Mouse (Mus musculus) lung, embryonic 16.5 days (tissue): ENCODE measurements around the gene Atp5d. TPM values are rescaled to one million over a fixed set of nuclear protein-coding genes. Genes with fewer than 3 reads are reported as not detected.

Source experiments
- ATAC-seq: fragments of 200-750 bp; cut with Nextera tagmentation; 2 replicates; pipeline ENCODE4 v1.8.0; 2017; ENCODE audit warnings: low read depth, mild to moderate bottlenecking, moderate library complexity
- H3K27ac ChIP-seq: fragments of 300-500 bp; sonication (generic); 2 replicates; pipeline ENCODE4 v1.5.1; 2014; ENCODE audit warnings: mild to moderate bottlenecking, control low read depth, low read length
- H3K27me3 ChIP-seq: fragments of 300-500 bp; sonication (generic); 2 replicates; pipeline ENCODE4 v1.6.1; 2014; ENCODE audit warnings: low read depth, low read length, mixed read lengths; ENCODE audit not compliant: control insufficient read depth, insufficient read depth
- H3K36me3 ChIP-seq: fragments of 300-500 bp; sonication (generic); 2 replicates; pipeline ENCODE4 v1.6.1; 2014; ENCODE audit warnings: low read length; ENCODE audit not compliant: control insufficient read depth, insufficient read depth
- H3K4me1 ChIP-seq: fragments of 300-500 bp; sonication (generic); replicated peaks from 2 replicates; pipeline ENCODE4 v1.6.1; 2014; ENCODE audit warnings: low read length, mixed read lengths; ENCODE audit not compliant: control insufficient read depth, insufficient read depth
- H3K4me2 ChIP-seq: fragments of 300-500 bp; sonication (generic); 2 replicates; pipeline ENCODE4 v1.6.1; 2014; ENCODE audit warnings: low read depth, low read length, control low read depth
- H3K4me3 ChIP-seq: fragments of 300-500 bp; sonication (generic); 2 replicates; pipeline ENCODE4 v1.5.1; 2014; ENCODE audit warnings: mild to moderate bottlenecking, low read length, control low read depth
- H3K9ac ChIP-seq: fragments of 300-500 bp; sonication (generic); 2 replicates; pipeline ENCODE4 v1.6.1; 2014; ENCODE audit warnings: low read length, control low read depth
- H3K9me3 ChIP-seq: fragments of 300-500 bp; sonication (generic); 2 replicates; pipeline ENCODE4 v1.6.1; 2016; ENCODE audit warnings: low read length; ENCODE audit not compliant: control insufficient read depth
- WGBS: fragments of 180-500 bp; shearing (Covaris S2); extraction: QIAGEN DNeasy Blood & Tissue Kit; methylation state at CpG from one replicate; pipeline ENCODE4 v1.1.7; 2014; 5-methylcytosine and 5-hydroxymethylcytosine counted together
- polyA plus RNA-seq: library from polyadenylated mRNA; unstranded; fragments of >200 nt; fragmentation: Nextera tagmentation; extraction: Ambion mirVana; gene quantifications from 2 replicates; pipeline ENCODE4 v1.2.1, GENCODE M21; 2015

Atp5d gene
- polyA plus RNA-seq, 1 experiment from 2014 or later = 534 TPM

DNA sequence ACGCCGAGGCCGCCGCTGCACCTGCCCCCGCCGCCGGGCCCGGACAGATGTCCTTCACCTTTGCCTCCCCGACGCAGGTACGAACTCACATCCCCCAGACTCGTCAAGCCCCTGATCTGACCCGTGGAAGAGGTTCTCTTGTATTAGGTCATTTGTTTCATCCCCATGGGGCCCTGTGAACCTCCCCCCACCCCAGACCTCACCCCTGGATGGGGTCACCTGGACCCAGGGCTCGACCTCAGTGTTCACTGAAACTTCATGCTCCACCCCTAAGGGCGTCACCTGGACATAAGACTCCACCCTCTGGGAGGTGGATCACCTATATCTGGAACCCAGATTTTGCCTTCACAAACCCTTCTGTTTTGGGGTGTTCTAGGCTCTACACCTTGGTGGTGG, 4.1 kb downstream of the Atp5d start:
- ATAC-seq = no peak
- H3K9me3 ChIP-seq = no peaks in the 10 kb centered on the region
- peak overlapping the region; percentile 93 for H3K9ac ChIP-seq
- peak overlapping the region; percentile 83 for H3K4me3 ChIP-seq
- under 1% methylated on average over 15 of the region's 15 CpGs for WGBS
- peaks cover 13% of the 10 kb centered on the region; the same call in 1 of the 2 replicates for H3K27me3 ChIP-seq
- peak overlapping the region; percentile 96 for H3K4me2 ChIP-seq
- H3K27ac ChIP-seq = peak overlapping the region; percentile 86
- peaks cover 18% of the 10 kb centered on the region for H3K36me3 ChIP-seq
- H3K4me1 ChIP-seq = peaks cover 45% of the 10 kb centered on the region

DNA sequence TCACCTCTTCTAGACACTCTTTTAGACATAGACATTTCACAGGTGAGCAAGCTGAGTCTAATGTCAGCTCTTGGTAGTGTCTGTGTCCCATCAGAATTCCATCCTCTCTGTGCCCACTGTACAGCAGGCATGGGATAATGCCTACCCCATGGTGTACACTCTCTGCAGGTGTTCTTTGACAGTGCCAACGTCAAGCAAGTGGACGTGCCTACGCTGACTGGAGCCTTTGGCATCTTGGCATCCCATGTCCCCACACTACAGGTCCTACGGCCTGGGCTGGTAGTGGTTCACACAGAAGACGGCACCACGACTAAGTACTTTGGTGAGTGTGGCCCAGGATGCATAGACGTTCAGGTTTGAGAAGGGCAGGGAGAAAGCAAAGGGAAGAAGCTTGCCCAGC, 5.2 kb downstream of the Atp5d start:
- H3K36me3 ChIP-seq = peaks cover 18% of the 10 kb centered on the region
- 91% methylated on average over 7 of the region's 7 CpGs for WGBS
- H3K9ac ChIP-seq = no peak overlapping the region
- no peak overlapping the region for H3K4me3 ChIP-seq
- H3K27ac ChIP-seq = no peak overlapping the region
- no peaks in the 10 kb centered on the region for H3K9me3 ChIP-seq
- H3K4me1 ChIP-seq = peaks cover 37% of the 10 kb centered on the region
- peaks cover 3% of the 10 kb centered on the region; the same call in 1 of the 2 replicates for H3K27me3 ChIP-seq
- H3K4me2 ChIP-seq = no peak overlapping the region
- no peak for ATAC-seq

GRCm38 (mm10) chr10:80144159-80144558, 5.7 kb downstream of the Atp5d start:
- WGBS = 85% methylated on average over 12 of the region's 12 CpGs
- Histone ChIP-seq H3K4me3 (no peak overlapping the region), H3K9ac (no peak overlapping the region), H3K36me3 (peaks cover 18% of the 10 kb centered on the region), H3K27ac (no peak overlapping the region), H3K4me1 (peaks cover 36% of the 10 kb centered on the region), H3K4me2 (no peak overlapping the region), H3K9me3 (no peaks in the 10 kb centered on the region), H3K27me3 (peaks cover 2% of the 10 kb centered on the region; the same call in 1 of the 2 replicates)
- no peak for ATAC-seq

- Histone ChIP-seq H3K9me3 (no peaks in the 10 kb centered on the region), H3K27ac (peak overlapping the region; percentile 77), H3K9ac (no peak overlapping the region), H3K4me3 (no peak overlapping the region), H3K4me2 (no peak overlapping the region), H3K4me1 (peaks cover 33% of the 10 kb centered on the region), H3K36me3 (peaks cover 18% of the 10 kb centered on the region), H3K27me3 (no peaks in the 10 kb centered on the region)
- 71% methylated on average over 20 of the region's 20 CpGs for WGBS
- no peak for ATAC-seq
These were observed 6.7 kb downstream of the Atp5d start for GRCm38 (mm10) chr10:80144864-80145838.

GRCm38 (mm10) chr10:80145896-80146295, 7.5 kb downstream of the Atp5d start:
- 75% methylated on average over 6 of the region's 6 CpGs for WGBS
- Histone ChIP-seq H3K9me3 (no peaks in the 10 kb centered on the region), H3K4me1 (peaks cover 32% of the 10 kb centered on the region), H3K27ac (peak overlapping the region; percentile 100), H3K4me3 (no peak overlapping the region), H3K27me3 (no peaks in the 10 kb centered on the region), H3K9ac (0 out of 2 replicates have a peak overlapping the region, but pooled peaks have one; percentile 8), H3K4me2 (no peak overlapping the region), H3K36me3 (peaks cover 18% of the 10 kb centered on the region)
- ATAC-seq = no peak

- no peak overlapping the region for H3K4me3 ChIP-seq
- no peaks in the 10 kb centered on the region for H3K9me3 ChIP-seq
- WGBS = 62% methylated on average over 4 of the region's 4 CpGs
- peak overlapping the region; percentile 100 for H3K27ac ChIP-seq
- peak overlapping the region; percentile 42; the same call in 1 of the 2 replicates for H3K9ac ChIP-seq
- H3K36me3 ChIP-seq = peaks cover 19% of the 10 kb centered on the region
- no peak for ATAC-seq
- H3K4me2 ChIP-seq = no peak overlapping the region
- H3K4me1 ChIP-seq = peaks cover 30% of the 10 kb centered on the region
- no peaks in the 10 kb centered on the region for H3K27me3 ChIP-seq
These were observed 8.2 kb downstream of the Atp5d start for GRCm38 (mm10) chr10:80146568-80147011.

DNA sequence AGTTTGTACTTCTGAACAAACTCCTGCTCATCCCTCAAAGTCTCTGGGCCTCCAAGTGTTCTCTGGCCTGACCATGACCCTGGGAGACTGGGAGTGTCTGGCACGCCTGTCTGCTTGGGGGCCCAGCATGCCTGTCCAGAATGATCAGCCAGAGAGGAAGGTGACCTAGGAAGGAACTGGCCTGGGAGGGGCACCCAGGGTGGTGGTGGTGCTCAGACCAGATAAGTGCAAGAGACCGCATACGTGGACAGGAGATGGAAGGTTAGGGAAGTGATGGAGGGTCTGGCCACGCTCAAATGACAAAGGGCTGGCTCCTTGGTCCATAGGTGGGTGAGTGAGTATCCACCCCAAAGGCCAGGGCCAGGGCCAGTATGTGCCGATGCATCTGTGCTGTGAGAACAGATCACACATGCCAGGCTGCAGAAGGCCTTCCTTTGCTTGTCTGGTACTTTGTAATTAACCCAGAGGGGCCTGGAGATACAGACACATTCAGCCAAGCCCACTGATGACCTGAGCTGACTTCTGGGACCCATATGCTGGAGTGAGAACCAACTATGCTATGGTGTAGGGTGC, 8.8 kb downstream of the Atp5d start:
- H3K36me3 ChIP-seq = peaks cover 22% of the 10 kb centered on the region
- no peaks in the 10 kb centered on the region for H3K9me3 ChIP-seq
- peak overlapping the region; percentile 88 for H3K4me3 ChIP-seq
- H3K4me2 ChIP-seq = peak overlapping the region; percentile 61
- H3K27ac ChIP-seq = peak overlapping the region; percentile 100
- H3K9ac ChIP-seq = peak overlapping the region; percentile 92
- ATAC-seq = no peak
- H3K27me3 ChIP-seq = no peaks in the 10 kb centered on the region
- H3K4me1 ChIP-seq = peaks cover 36% of the 10 kb centered on the region
- 65% methylated on average over 5 of the region's 5 CpGs for WGBS

DNA sequence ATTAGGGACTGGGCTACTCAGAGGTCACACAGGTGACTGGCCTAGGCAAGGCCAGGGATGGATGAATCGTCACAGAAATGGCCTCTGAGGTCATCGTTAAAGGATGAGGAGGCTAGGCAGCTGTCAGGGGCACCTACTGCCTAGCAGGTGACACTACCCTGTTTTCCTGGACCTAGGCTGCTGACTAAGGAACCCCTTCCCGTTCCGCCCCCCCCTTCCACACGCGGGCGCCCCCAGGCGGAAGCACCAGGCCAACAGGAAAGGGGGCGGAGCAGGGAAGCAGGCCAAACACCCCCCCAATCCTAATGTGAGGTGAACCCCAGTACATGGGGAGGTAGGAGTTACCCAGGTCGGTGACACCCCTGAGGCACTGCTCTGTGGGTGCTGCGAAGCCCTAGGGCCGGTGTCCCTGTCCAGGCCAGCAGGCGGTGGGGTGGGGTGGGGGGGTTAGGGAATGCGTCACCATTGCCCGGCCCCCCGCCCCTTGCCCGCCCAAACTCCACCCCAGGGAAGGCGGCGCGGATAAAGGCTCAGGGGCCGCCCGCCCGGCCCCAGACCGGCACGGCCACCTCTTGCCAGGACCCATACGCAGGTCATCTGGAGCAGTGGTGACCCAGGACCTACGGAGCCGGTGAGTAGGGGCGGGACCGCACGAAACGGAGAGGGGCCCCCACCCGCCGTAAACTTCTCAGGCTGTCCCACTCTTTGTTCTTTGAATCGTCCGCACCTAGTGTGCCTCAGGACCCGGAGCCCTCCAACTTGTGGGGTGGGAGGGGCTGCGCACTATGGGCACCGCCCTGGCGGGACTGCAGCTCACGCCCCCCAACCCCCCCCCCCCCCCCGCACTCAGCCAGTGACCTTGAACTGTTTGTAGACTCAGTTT, 9.5 kb downstream of the Atp5d start, which contains the start of gene Midn:
Gene Midn, plus strand, starts transcription at position 554 of the 883 bp plus-strand sequence.
- ATAC-seq = peak; percentile 52
- under 1% methylated on average over 28 of the region's 42 CpGs for WGBS
- Histone ChIP-seq H3K4me3 (peak within 1 kb of the TSS; percentile 88), H3K9ac (peak within 1 kb of the TSS; percentile 92), H3K36me3 (peaks cover 24% of the 10 kb centered on the region), H3K4me2 (peak within 1 kb of the TSS; percentile 61), H3K27ac (peak within 1 kb of the TSS; percentile 100), H3K27me3 (no peaks in the 10 kb centered on the region), H3K4me1 (peaks cover 39% of the 10 kb centered on the region), H3K9me3 (no peaks in the 10 kb centered on the region)
